Mouse (Mus musculus) E14TG2a.4 (cell line): ENCODE data around the gene Tph2.

Experiments used
- H3K27me3 ChIP-seq: 2 replicates; pipeline ENCODE4 v1.6.1; 2014; ENCODE audit warnings: low read length, control low read depth; ENCODE audit not compliant: insufficient read depth
- H3K36me3 ChIP-seq: 2 replicates; pipeline ENCODE4 v1.6.1; 2014; ENCODE audit warnings: low read length, control low read depth; ENCODE audit not compliant: insufficient read depth
- H3K4me1 ChIP-seq: replicated peaks from 2 replicates; pipeline ENCODE4 v1.6.1; 2014; ENCODE audit warnings: low read depth, low read length, control low read depth
- H3K4me3 ChIP-seq: replicated peaks from 2 replicates; pipeline ENCODE4 v1.5.1; 2014; ENCODE audit warnings: mild to moderate bottlenecking, low read length
- H3K9me3 ChIP-seq: 2 replicates; pipeline ENCODE4 v1.6.1; 2014; ENCODE audit warnings: low read length, control low read depth
- CTCF ChIP-seq: conservative IDR thresholded peaks from 2 replicates; pipeline ENCODE4 v1.5.1; 2014; ENCODE audit warnings: low read length
- NANOG ChIP-seq: IDR thresholded peaks from 2 replicates; pipeline ENCODE4 v1.6.1; 2014; ENCODE audit warnings: borderline replicate concordance, low read length, mixed read lengths
- POU5F1 ChIP-seq: IDR thresholded peaks from 2 replicates; pipeline ENCODE4 v1.6.1; 2014; ENCODE audit warnings: low read length, borderline replicate concordance

Tph2 gene

GRCm38 (mm10) chr10:115160289-115160688 is 24.5 kb downstream of the Tph2 start:
- Histone ChIP-seq H3K4me3 (no peak overlapping the region), H3K9me3 (peaks cover 3% of the 10 kb centered on the region), H3K4me1 (peaks cover 10% of the 10 kb centered on the region), H3K36me3 (no peaks in the 10 kb centered on the region), H3K27me3 (peaks cover 21% of the 10 kb centered on the region)
- TF ChIP-seq CTCF (peak; percentile 22), POU5F1 (no peak)

GRCm38 (mm10) chr10:115147308-115147707 is 37.5 kb downstream of the Tph2 start:
- TF ChIP-seq NANOG = no peak
- TF ChIP-seq CTCF = peak; percentile 32
- H3K4me1 ChIP-seq = no peaks in the 10 kb centered on the region
- no peak overlapping the region for H3K4me3 ChIP-seq
- H3K27me3 ChIP-seq = no peaks in the 10 kb centered on the region
- H3K9me3 ChIP-seq = no peaks in the 10 kb centered on the region
- H3K36me3 ChIP-seq = no peaks in the 10 kb centered on the region

- Histone ChIP-seq H3K4me1 (no peaks in the 10 kb centered on the region), H3K9me3 (no peaks in the 10 kb centered on the region), H3K36me3 (no peaks in the 10 kb centered on the region), H3K4me3 (no peak overlapping the region), H3K27me3 (no peaks in the 10 kb centered on the region)
- TF ChIP-seq NANOG (no peak), POU5F1 (no peak), CTCF (no peak)
Observed at GRCm38 (mm10) chr10:115146257-115146898, 38.4 kb downstream of the Tph2 start.

- Histone ChIP-seq H3K4me1 (no peaks in the 10 kb centered on the region), H3K36me3 (no peaks in the 10 kb centered on the region), H3K4me3 (no peak overlapping the region), H3K27me3 (no peaks in the 10 kb centered on the region), H3K9me3 (no peaks in the 10 kb centered on the region)
- no peak for TF ChIP-seq POU5F1
- TF ChIP-seq NANOG = no peak
- no peak for TF ChIP-seq CTCF
Observed at GRCm38 (mm10) chr10:115144542-115144941, 40.3 kb downstream of the Tph2 start.

GRCm38 (mm10) chr10:115143641-115144040 is 41.2 kb downstream of the Tph2 start:
- no peak for TF ChIP-seq POU5F1
- TF ChIP-seq NANOG = no peak
- no peak for TF ChIP-seq CTCF
- Histone ChIP-seq H3K4me1 (no peaks in the 10 kb centered on the region), H3K36me3 (no peaks in the 10 kb centered on the region), H3K9me3 (no peaks in the 10 kb centered on the region), H3K4me3 (no peak overlapping the region), H3K27me3 (no peaks in the 10 kb centered on the region)

- H3K4me1 ChIP-seq = no peaks in the 10 kb centered on the region
- TF ChIP-seq NANOG (no peak), CTCF (no peak), POU5F1 (no peak)
- H3K36me3 ChIP-seq = no peaks in the 10 kb centered on the region
- no peak overlapping the region for H3K4me3 ChIP-seq
- H3K27me3 ChIP-seq = no peaks in the 10 kb centered on the region
- H3K9me3 ChIP-seq = no peaks in the 10 kb centered on the region
Observed at GRCm38 (mm10) chr10:115137016-115137415, 47.8 kb downstream of the Tph2 start.

GRCm38 (mm10) chr10:115127907-115128306 is 56.9 kb downstream of the Tph2 start:
- Histone ChIP-seq H3K4me3 (no peak overlapping the region), H3K4me1 (no peaks in the 10 kb centered on the region), H3K9me3 (no peaks in the 10 kb centered on the region), H3K36me3 (no peaks in the 10 kb centered on the region), H3K27me3 (0 out of 2 replicates have a peak, but pooled peaks cover 3% of the 10 kb centered on the region)
- TF ChIP-seq NANOG (no peak), CTCF (no peak)

- no peak for TF ChIP-seq NANOG
- no peak for TF ChIP-seq CTCF
- TF ChIP-seq POU5F1 = no peak
- H3K27me3 ChIP-seq = no peaks in the 10 kb centered on the region
- H3K4me1 ChIP-seq = no peaks in the 10 kb centered on the region
- H3K4me3 ChIP-seq = no peak overlapping the region
- no peaks in the 10 kb centered on the region for H3K9me3 ChIP-seq
- no peaks in the 10 kb centered on the region for H3K36me3 ChIP-seq
Observed at GRCm38 (mm10) chr10:115125550-115125949, 59.3 kb downstream of the Tph2 start.

GRCm38 (mm10) chr10:115125027-115125426 is 59.8 kb downstream of the Tph2 start:
- H3K9me3 ChIP-seq = no peaks in the 10 kb centered on the region
- H3K36me3 ChIP-seq = no peaks in the 10 kb centered on the region
- H3K4me1 ChIP-seq = no peaks in the 10 kb centered on the region
- no peaks in the 10 kb centered on the region for H3K27me3 ChIP-seq
- TF ChIP-seq CTCF = no peak
- no peak for TF ChIP-seq POU5F1
- no peak for TF ChIP-seq NANOG
- H3K4me3 ChIP-seq = no peak overlapping the region
